Mouse (Mus musculus) forebrain, embryonic 14.5 days (tissue): ENCODE data around the gene Gemin7. TPM values are rescaled to one million over a fixed set of nuclear protein-coding genes. Genes with fewer than 3 reads are reported as not detected.
"Not testable (repeated sequence)": the region's sequence is repeated elsewhere in the genome, so short reads cannot be mapped to it uniquely, and the experiment has no call there.

Source experiments
- ATAC-seq: fragments of 200-750 bp; cut with Nextera tagmentation; 2 replicates; pipeline ENCODE4 v1.8.0; 2017; ENCODE audit warnings: mild to moderate bottlenecking, moderate library complexity
- DNase-seq: peaks from one replicate; pipeline ENCODE4 v3.0.0-alpha.2; 2015; ENCODE audit warnings: low spot score
- H3K27ac ChIP-seq: fragments of 300-500 bp; sonication (generic); 2 replicates; pipeline ENCODE4 v1.5.1; 2014; ENCODE audit warnings: low read depth, mild to moderate bottlenecking, control low read depth, low read length, moderate library complexity
- H3K27me3 ChIP-seq: fragments of 300-500 bp; sonication (generic); replicated peaks from 2 replicates; pipeline ENCODE4 v1.6.1; 2014; ENCODE audit warnings: low read length, control low read depth, mixed read lengths; ENCODE audit not compliant: control insufficient read depth, insufficient read depth
- H3K36me3 ChIP-seq: fragments of 300-500 bp; sonication (generic); 2 replicates; pipeline ENCODE4 v1.6.1; 2014; ENCODE audit warnings: low read length, control low read depth; ENCODE audit not compliant: control insufficient read depth, insufficient read depth
- H3K4me1 ChIP-seq: fragments of 300-500 bp; sonication (generic); 2 replicates; pipeline ENCODE4 v1.6.1; 2014; ENCODE audit warnings: antibody characterized with exemption, low read length, control low read depth; ENCODE audit not compliant: control insufficient read depth, insufficient read depth
- H3K4me2 ChIP-seq: fragments of 300-500 bp; sonication (generic); 2 replicates; pipeline ENCODE4 v1.6.1; 2014; ENCODE audit warnings: mild to moderate bottlenecking, control low read depth, low read length
- H3K4me3 ChIP-seq: fragments of 300-500 bp; sonication (generic); 2 replicates; pipeline ENCODE4 v1.5.1; 2014; ENCODE audit warnings: low read depth, low read length, control low read depth
- H3K9ac ChIP-seq: fragments of 300-500 bp; sonication (generic); 2 replicates; pipeline ENCODE4 v1.6.1; 2014; ENCODE audit warnings: mild to moderate bottlenecking, low read length, control low read depth, moderate library complexity
- H3K9me3 ChIP-seq: fragments of 300-500 bp; sonication (generic); replicated peaks from 2 replicates; pipeline ENCODE4 v1.6.1; 2016; ENCODE audit warnings: low read length, control low read depth, mixed read lengths; ENCODE audit not compliant: control insufficient read depth
- WGBS: fragments of 180-500 bp; shearing (Covaris S2); extraction: QIAGEN DNeasy Blood & Tissue Kit; methylation state at CpG from one replicate; pipeline ENCODE4 v1.1.7; 2014; 5-methylcytosine and 5-hydroxymethylcytosine counted together
- polyA plus RNA-seq: library from polyadenylated mRNA; unstranded; fragments of >200 nt; fragmentation: Nextera tagmentation; extraction: Ambion mirVana; gene quantifications from 2 replicates; pipeline ENCODE4 v1.2.1, GENCODE M21; 2014

Gemin7 gene
- polyA plus RNA-seq, 1 experiment from 2014 or later, result 146 TPM

GRCm38 (mm10) chr7:19607291-19607690, 29.9 kb upstream of the Gemin7 start:
- H3K4me2 ChIP-seq, result no peak overlapping the region
- H3K9me3 ChIP-seq, result no peaks in the 10 kb centered on the region
- DNase-seq, result no peak
- no peak for ATAC-seq
- no peak overlapping the region for H3K9ac ChIP-seq
- H3K36me3 ChIP-seq, result 0 out of 2 replicates have a peak, but pooled peaks cover under 1% of the 10 kb centered on the region
- no peak overlapping the region for H3K27ac ChIP-seq
- peaks cover 9% of the 10 kb centered on the region for H3K4me1 ChIP-seq
- WGBS, result 82% methylated on average over 5 of the region's 5 CpGs
- no peaks in the 10 kb centered on the region for H3K27me3 ChIP-seq
- H3K4me3 ChIP-seq, result no peak overlapping the region

- peaks cover 11% of the 10 kb centered on the region for H3K4me1 ChIP-seq
- not testable (repeated sequence) for H3K9me3 ChIP-seq, ATAC-seq, DNase-seq, H3K27me3 ChIP-seq
- H3K9ac ChIP-seq, result peak overlapping the region; percentile 91
- peaks cover 24% of the 10 kb centered on the region for H3K36me3 ChIP-seq
- peak overlapping the region; percentile 79 for H3K4me2 ChIP-seq
- H3K27ac ChIP-seq, result 0 out of 2 replicates have a peak overlapping the region, but pooled peaks have one; percentile 58
- WGBS, result 61% methylated on average over 10 of the region's 10 CpGs
- H3K4me3 ChIP-seq, result peak overlapping the region; percentile 92
Measured at GRCm38 (mm10) chr7:19604606-19605214, 27.3 kb upstream of the Gemin7 start.

GRCm38 (mm10) chr7:19603849-19604605, 26.6 kb upstream of the Gemin7 start, which contains the start of gene Clasrp:
Gene Clasrp, minus strand, starts transcription at chr7:19604486.
- ATAC-seq (peak; percentile 96), DNase-seq (peak; percentile 97)
- Histone ChIP-seq H3K36me3 (peaks cover 31% of the 10 kb centered on the region), H3K27me3 (no peaks in the 10 kb centered on the region), H3K27ac (peak within 1 kb of the TSS; percentile 58; the same call in 1 of the 2 replicates), H3K4me3 (peak within 1 kb of the TSS; percentile 92), H3K9me3 (no peaks in the 10 kb centered on the region), H3K9ac (peak within 1 kb of the TSS; percentile 91), H3K4me1 (peaks cover 11% of the 10 kb centered on the region), H3K4me2 (peak within 1 kb of the TSS; percentile 79)
- WGBS, result 1% methylated on average over 57 of the region's 57 CpGs

- Histone ChIP-seq H3K4me3 (peak overlapping the region; percentile 92), H3K36me3 (peaks cover 40% of the 10 kb centered on the region), H3K9ac (peak overlapping the region; percentile 91; the same call in 1 of the 2 replicates), H3K27ac (no peak overlapping the region), H3K4me2 (peak overlapping the region; percentile 79), H3K9me3 (no peaks in the 10 kb centered on the region), H3K4me1 (peaks cover 11% of the 10 kb centered on the region), H3K27me3 (no peaks in the 10 kb centered on the region)
- ATAC-seq, result no peak
- 84% methylated on average over 12 of the region's 12 CpGs for WGBS
- no peak for DNase-seq
Measured at GRCm38 (mm10) chr7:19603055-19603454, 25.7 kb upstream of the Gemin7 start.

- Histone ChIP-seq H3K27ac (no peak overlapping the region), H3K36me3 (peaks cover 58% of the 10 kb centered on the region), H3K27me3 (no peaks in the 10 kb centered on the region), H3K4me2 (no peak overlapping the region), H3K9ac (no peak overlapping the region), H3K4me3 (no peak overlapping the region), H3K9me3 (no peaks in the 10 kb centered on the region), H3K4me1 (peaks cover 11% of the 10 kb centered on the region)
- no peak for ATAC-seq
- DNase-seq, result no peak
- WGBS, result 55% methylated on average over 5 of the region's 5 CpGs
Measured at GRCm38 (mm10) chr7:19600562-19600961, 23.2 kb upstream of the Gemin7 start.

- Histone ChIP-seq H3K36me3 (peaks cover 90% of the 10 kb centered on the region), H3K27ac (no peak overlapping the region), H3K4me2 (no peak overlapping the region), H3K9me3 (no peaks in the 10 kb centered on the region), H3K4me3 (no peak overlapping the region), H3K4me1 (no peaks in the 10 kb centered on the region), H3K27me3 (no peaks in the 10 kb centered on the region), H3K9ac (no peak overlapping the region)
- WGBS, result 90% methylated on average over 10 of the region's 10 CpGs
- DNase-seq, result no peak
- ATAC-seq, result no peak
Measured at GRCm38 (mm10) chr7:19593061-19593730, 15.8 kb upstream of the Gemin7 start.

GRCm38 (mm10) chr7:19589917-19590316, 12.5 kb upstream of the Gemin7 start:
- Histone ChIP-seq H3K9ac (no peak overlapping the region), H3K27ac (no peak overlapping the region), H3K4me1 (no peaks in the 10 kb centered on the region), H3K9me3 (no peaks in the 10 kb centered on the region), H3K4me3 (no peak overlapping the region), H3K27me3 (no peaks in the 10 kb centered on the region), H3K4me2 (no peak overlapping the region), H3K36me3 (peaks cover 98% of the 10 kb centered on the region)
- ATAC-seq (peak; percentile 58), DNase-seq (peak; percentile 88)
- 54% methylated on average over 3 of the region's 3 CpGs for WGBS

GRCm38 (mm10) chr7:19589207-19589606, 11.8 kb upstream of the Gemin7 start:
- DNase-seq (peak; percentile 53), ATAC-seq (0 out of 2 replicates have a peak, but pooled peaks have one; percentile 18)
- Histone ChIP-seq H3K9me3 (no peaks in the 10 kb centered on the region), H3K4me1 (no peaks in the 10 kb centered on the region), H3K36me3 (peaks cover 100% of the 10 kb centered on the region), H3K27me3 (no peaks in the 10 kb centered on the region), H3K27ac (no peak overlapping the region), H3K4me2 (no peak overlapping the region), H3K4me3 (no peak overlapping the region), H3K9ac (no peak overlapping the region)
- 54% methylated on average over 3 of the region's 3 CpGs for WGBS
